Mouse (Mus musculus): ENCODE data around the gene Nek4. TPM values are rescaled to one million over a fixed set of nuclear protein-coding genes. Genes with fewer than 3 reads are reported as not detected.
A peak's percentile ranks its signal among the peaks of the same experiment; 100 is the strongest.

Gene Nek4
- total RNA-seq, 4 experiments from 2014 or later = 13.4 to 17.9 (median 13.8) TPM

DNA sequence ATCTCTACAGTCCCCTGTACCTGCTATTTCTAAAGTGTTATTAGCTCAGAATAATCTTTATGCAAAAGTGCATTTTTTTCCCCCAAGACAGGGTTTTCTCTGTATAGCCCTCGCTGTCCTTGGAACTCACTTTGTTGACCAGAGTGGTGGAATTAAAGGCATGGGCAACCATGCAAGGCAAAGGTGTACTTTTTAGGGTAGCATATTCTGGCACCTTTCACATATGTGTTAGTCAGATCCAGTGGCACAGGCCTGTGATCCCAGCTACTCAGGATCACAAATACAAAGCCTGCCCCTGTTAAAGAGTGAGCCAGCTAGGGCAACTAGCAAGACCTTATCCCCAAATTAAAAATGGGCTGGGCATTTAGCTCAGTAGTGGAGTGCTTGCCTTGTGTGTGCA, 9.2 kb downstream of the Nek4 start:
- no peak for DNase-seq

- no peak for DNase-seq
Observed at GRCm38 (mm10) chr14:30974204-30974603, 23.0 kb downstream of the Nek4 start.

DNA sequence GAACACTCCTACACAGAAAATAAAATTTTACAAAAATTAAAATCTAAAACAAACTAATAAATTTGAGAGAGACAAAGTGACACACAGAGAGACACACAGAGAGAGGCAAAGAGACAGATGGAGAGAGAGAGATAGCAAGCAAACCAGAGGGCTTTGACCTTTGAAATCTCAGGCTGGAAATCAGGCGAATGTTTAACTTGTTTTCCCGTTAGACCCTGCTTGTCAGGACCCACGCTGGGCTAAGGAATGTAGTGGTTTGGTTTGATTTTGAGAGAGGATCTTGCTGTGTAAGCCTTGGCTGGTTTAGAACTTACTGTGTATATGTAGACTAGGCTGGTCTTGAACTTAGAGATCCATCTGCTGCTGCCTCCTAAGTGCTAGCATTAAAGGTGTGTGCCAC, 25.0 kb downstream of the Nek4 start:
- no peak for DNase-seq

- DNase-seq = no peak
Observed at GRCm38 (mm10) chr14:30996417-30996816, 45.2 kb downstream of the Nek4 start.

GRCm38 (mm10) chr14:31000356-31000755, 49.2 kb downstream of the Nek4 start:
- DNase-seq = no peak

DNA sequence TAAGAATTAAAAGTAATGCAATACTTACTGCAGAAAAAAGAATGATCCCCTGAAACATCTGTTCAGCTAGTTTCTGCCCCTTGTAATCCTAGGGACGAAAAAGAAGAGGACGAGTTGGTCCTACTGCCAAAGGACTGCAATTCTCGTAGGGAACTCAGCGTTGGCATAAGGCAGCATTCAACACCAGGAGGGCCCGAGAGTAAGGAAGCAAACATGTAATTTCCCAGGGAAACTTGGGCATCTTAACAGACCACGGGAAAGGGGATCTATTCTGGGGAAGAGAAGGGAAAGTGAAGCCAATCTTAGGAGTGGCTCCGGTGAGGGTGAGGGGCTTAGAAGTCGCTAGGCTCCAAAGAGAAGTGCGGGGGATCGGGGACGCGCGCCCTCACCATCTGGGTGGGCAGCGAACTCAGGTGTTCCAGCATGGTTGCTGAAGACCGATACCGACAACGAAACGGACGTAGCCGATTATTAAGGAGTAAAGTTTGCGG, 49.7 kb downstream of the Nek4 start:
- DNase-seq = no peak

- peak; percentile 78 for DNase-seq
Observed at GRCm38 (mm10) chr14:31001307-31002205, 50.4 kb downstream of the Nek4 start, which contains the start of the genes Glt8d1 and Spcs1. Gene Glt8d1, plus strand, starts transcription at chr14:31001400. Gene Spcs1, minus strand, starts transcription at chr14:31001672.

- DNase-seq = no peak
Observed at GRCm38 (mm10) chr14:31004527-31004926, 53.4 kb downstream of the Nek4 start.

- DNase-seq = no peak
Observed at GRCm38 (mm10) chr14:31006779-31007178, 55.6 kb downstream of the Nek4 start.

- no peak for DNase-seq
Observed at GRCm38 (mm10) chr14:31011588-31011987, 60.4 kb downstream of the Nek4 start.

- DNase-seq = no peak
Observed at GRCm38 (mm10) chr14:31013928-31014327, 62.8 kb downstream of the Nek4 start.

DNA sequence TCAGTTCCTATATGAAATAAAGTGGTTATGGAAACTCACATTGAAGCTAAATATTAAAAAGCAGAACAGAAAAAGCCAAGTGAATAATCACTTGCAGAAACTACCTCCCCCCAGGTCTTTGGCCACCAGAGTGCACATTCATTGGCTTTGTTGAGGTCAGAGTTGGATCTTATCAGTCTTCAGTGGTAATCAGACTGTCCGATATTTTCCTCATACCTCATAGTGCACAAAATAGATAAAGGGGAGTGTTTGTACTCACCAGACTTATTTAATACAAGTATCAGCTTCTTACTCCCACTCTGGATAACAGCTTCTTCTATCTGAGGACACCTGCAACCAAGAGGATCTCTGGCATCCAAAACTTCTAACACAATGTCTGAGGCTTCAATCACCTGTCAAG, 64.9 kb downstream of the Nek4 start:
- DNase-seq = no peak

DNA sequence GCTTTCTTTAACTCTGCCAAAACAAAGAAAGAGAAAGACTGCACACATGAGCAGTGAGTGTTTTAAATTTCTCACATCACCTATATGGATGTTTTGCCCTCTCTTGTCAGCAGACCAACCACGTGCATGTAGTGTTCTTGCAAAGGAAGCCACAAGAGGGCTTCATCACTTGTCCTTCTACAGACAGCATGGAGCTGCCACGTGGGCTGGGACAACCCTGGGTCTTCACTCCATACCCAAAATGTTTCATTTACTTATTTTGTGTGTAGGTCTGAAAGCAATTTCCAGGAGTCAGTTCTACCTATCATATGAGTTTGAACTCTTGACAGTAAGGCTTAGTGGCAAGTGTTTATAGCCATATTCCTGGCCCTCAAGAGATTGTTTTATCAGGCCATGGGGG, 66.7 kb downstream of the Nek4 start:
- DNase-seq = peak; percentile 18

DNA sequence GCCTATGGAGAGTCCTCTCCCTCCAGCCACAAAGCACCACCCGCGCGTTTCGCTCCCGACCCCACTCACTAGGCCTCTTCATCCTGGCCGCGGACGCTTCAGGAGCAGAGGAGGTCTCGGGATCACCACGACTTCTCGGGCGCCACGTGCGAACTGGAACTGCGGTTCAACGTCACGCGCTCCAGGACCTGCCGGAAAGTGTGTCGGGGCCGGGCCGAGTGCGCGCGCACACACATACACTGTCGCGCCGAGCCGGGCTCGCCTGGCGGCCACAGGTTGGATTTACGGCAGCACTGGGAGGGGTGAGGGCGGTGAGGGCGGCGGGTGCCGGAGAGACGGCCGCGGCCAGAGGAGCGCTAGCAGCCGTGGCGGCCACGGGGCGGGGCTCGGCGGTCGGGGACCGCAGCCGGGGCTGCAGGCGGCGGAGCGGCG, 67.7 kb downstream of the Nek4 start, which contains the start of the genes Pbrm1 and Gnl3:
Gene Pbrm1 (plus strand): TSS at position 279 of the 432 bp plus-strand sequence.
Gene Gnl3 (minus strand): TSS at position 293 of the 432 bp plus-strand sequence.
- DNase-seq = peak; percentile 96

DNA sequence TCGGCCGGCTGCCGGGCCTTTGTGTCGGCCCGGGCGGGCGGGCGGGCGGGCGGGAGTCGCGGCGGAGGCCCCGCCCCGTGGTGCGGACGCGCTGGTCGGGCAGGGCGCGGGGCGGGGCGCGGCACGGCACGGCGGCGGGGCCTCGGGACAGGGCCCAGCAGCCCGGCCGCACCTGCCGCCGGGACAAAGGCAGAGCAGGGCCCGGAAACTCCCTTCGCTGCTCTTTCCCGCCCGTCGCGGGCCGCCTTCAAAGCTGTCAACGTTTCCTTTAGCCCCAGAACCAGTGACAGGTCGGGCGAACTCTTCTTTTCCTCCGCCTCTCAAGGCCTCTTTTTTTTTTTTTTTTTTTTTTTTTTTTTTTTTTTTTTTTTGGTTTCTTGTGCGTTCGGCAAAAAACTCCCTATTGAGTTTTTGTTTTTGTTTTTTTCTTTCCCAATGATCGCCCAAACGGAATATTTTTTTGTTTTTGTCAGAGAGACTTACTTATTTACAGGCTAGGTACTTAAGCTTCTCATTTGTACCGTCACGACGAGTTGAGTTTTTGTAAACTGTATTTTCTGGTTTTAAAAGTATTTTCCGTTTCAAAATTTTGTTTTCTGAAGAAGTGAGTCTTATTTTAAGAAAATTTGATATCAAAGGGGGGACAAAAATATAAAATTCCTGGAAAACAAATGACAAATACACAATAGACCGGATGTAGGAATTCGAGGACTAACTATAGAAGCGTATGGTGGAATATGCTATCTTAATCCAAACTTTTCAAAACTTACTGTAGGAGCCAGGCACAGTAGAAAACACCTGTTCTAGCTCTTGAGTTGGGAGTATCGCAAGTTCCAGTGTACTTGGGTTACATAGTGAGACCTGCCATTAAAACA, 68.4 kb downstream of the Nek4 start:
- peak; percentile 59 for DNase-seq

GRCm38 (mm10) chr14:31022579-31022978, 71.4 kb downstream of the Nek4 start:
- DNase-seq = no peak

DNA sequence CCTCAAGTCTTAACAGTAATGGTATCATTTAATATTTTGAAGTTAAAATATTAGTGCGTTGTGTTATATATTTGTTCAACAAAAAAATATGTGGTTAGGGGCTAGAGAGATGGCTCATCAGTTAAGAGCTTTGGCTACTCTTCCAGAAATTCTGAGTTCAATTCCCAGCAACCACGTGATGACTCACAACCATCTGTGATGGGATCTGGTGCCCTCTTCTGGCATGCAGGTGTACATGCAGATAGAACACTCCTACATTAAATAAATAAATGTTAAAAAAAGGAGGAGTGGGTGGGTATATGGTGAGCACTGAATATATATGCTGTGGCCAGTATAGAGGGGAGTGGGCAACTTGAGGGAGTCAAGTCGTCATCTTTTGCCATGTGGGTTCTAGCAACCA, 74.6 kb downstream of the Nek4 start:
- no peak for DNase-seq

Other genes starting within 250 kb of the Nek4 start
- gene Sfmbt1, start 236.5 kb upstream of the Nek4 start, total RNA-seq (2022) = 10 to 100 TPM; 26.7 to 31.3 (median 30.3) TPM
- gene Tmem110, start 125.8 kb upstream of the Nek4 start, total RNA-seq (2022) = 10 to 100 TPM; 20.1 to 23.7 (median 22.8) TPM
- gene Mustn1, start 72.2 kb upstream of the Nek4 start, total RNA-seq (2022) = 1 to 10 TPM; 1.7 to 2.9 (median 2.7) TPM
- 1 to 10 TPM in 3 of 4 experiments, under 1 TPM in 1; 0.65 to 4.7 (median 2.9) TPM for gene Itih4, start 64.9 kb upstream of the Nek4 start, total RNA-seq (2022)
- 1 to 10 TPM in 1 of 4 experiments, under 1 TPM in 3; 0.38 to 1.0 (median 0.59) TPM for gene Itih3, start 27.6 kb upstream of the Nek4 start, total RNA-seq (2022)
- gene Itih1, start 8.1 kb upstream of the Nek4 start, total RNA-seq (2022) = under 1 TPM in 3 of 4 experiments, not detected in 1; 0.09 to 0.51 (median 0.17) TPM
- gene Glt8d1, start 50.0 kb downstream of the Nek4 start, total RNA-seq (2022) = 10 to 100 TPM; 50.0 to 90.5 (median 70.5) TPM
- gene Spcs1, start 50.3 kb downstream of the Nek4 start, total RNA-seq (2022) = 100 to 1,000 TPM; 232 to 268 (median 251) TPM
- gene Pbrm1, start 67.8 kb downstream of the Nek4 start, total RNA-seq (2022) = 10 to 100 TPM; 52.9 to 66.2 (median 61.2) TPM
- 10 to 100 TPM; 69.1 to 99.4 (median 83.9) TPM for gene Gnl3, start 67.8 kb downstream of the Nek4 start, total RNA-seq (2022)
- 100 to 1,000 TPM in 1 of 4 experiments, 10 to 100 TPM in 3; 67.6 to 109 (median 75.0) TPM for gene Smim4, start 177.6 kb downstream of the Nek4 start, total RNA-seq (2022)
- 10 to 100 TPM; 25.6 to 41.4 (median 36.6) TPM for gene Nt5dc2, start 179.7 kb downstream of the Nek4 start, total RNA-seq (2022)
- 100 to 1,000 TPM in 2 of 4 experiments, 10 to 100 TPM in 2; 75.8 to 142 (median 116) TPM for gene Stab1, start 217.3 kb downstream of the Nek4 start, total RNA-seq (2022)

All from adrenal gland, adult 8-10 months (tissue).